Mouse (Mus musculus) G1E (cell line): ENCODE data around the gene Eif2ak3. TPM values are rescaled to one million over a fixed set of nuclear protein-coding genes. Genes with fewer than 3 reads are reported as not detected.

Source experiments
- ATAC-seq: 2 replicates; pipeline ENCODE4 v1.8.0; 2016; ENCODE audit warnings: mild to moderate bottlenecking; ENCODE audit not compliant: insufficient number of reproducible peaks, poor library complexity, low FRiP score, severe bottlenecking; ENCODE audit errors: extremely low read depth
- DNase-seq: peaks from one replicate; pipeline ENCODE4 v3.0.0; 2012; ENCODE audit warnings: low spot score
- H3K27me3 ChIP-seq: 2 replicates; pipeline ENCODE4 v1.6.1; 2012; ENCODE audit warnings: mild to moderate bottlenecking, low read length, inconsistent platforms; ENCODE audit not compliant: insufficient read depth
- H3K36me3 ChIP-seq: replicated peaks from 2 replicates; pipeline ENCODE3; 2012; ENCODE audit warnings: mild to moderate bottlenecking, inconsistent platforms
- H3K4me1 ChIP-seq: 2 replicates; pipeline ENCODE4 v1.6.1; 2012; ENCODE audit warnings: low read depth, low read length, inconsistent platforms, mixed read lengths; ENCODE audit not compliant: insufficient read depth
- H3K4me3 ChIP-seq: 2 replicates; pipeline ENCODE4 v1.5.1; 2012; ENCODE audit warnings: low read depth, mild to moderate bottlenecking, inconsistent platforms, low read length, moderate library complexity, mixed read lengths
- H3K9me3 ChIP-seq: replicated peaks from 2 replicates; pipeline ENCODE4 v1.6.1; 2012; ENCODE audit warnings: inconsistent platforms
- CTCF ChIP-seq: IDR thresholded peaks from 2 replicates; pipeline ENCODE4 v1.5.1; 2012; ENCODE audit warnings: low read depth, low read length, inconsistent platforms, mixed read lengths
- GATA1 ChIP-seq: IDR thresholded peaks from 2 replicates; pipeline ENCODE4 v1.6.1; 2012; ENCODE audit warnings: borderline replicate concordance, low read length, inconsistent platforms, mixed read lengths
- GATA2 ChIP-seq: IDR thresholded peaks from 2 replicates; pipeline ENCODE4 v1.6.1; 2012; ENCODE audit warnings: low read depth, low read length, inconsistent platforms, borderline replicate concordance
- POLR2AphosphoS5 ChIP-seq: IDR thresholded peaks from 2 replicates; pipeline ENCODE4 v1.6.1; 2012; ENCODE audit warnings: low read depth, low read length, inconsistent platforms; ENCODE audit not compliant: insufficient replicate concordance
- TAL1 ChIP-seq: conservative IDR thresholded peaks from 2 replicates; pipeline ENCODE4 v1.6.1; 2012; ENCODE audit warnings: low read depth, low read length, inconsistent platforms, mixed read lengths
- polyA plus RNA-seq: library from polyadenylated mRNA; stranded (reverse); fragments of >175 nt; gene quantifications from 2 replicates; pipeline ENCODE4 v1.2.3, GENCODE M21; 2012
- total RNA-seq, 2 experiments: library from RNA; stranded (forward) in 1 of 2; stranded (reverse) in 1 of 2; fragments of 200-1000 nt in 1 of 2; fragments of >200 nt in 1 of 2; fragmentation: Nextera tagmentation in 1 of 2; gene quantifications; 2 replicates each; pipeline ENCODE4 v1.2.3; 2014 to 2017

The Eif2ak3 gene
- total and polyA plus RNA-seq, 3 experiments, result 1.9 to 15.4 (median 12.0) TPM

GRCm38 (mm10) chr6:70866761-70867160, 22.4 kb downstream of the Eif2ak3 start:
- Histone ChIP-seq H3K4me3 (no peak overlapping the region), H3K27me3 (no peaks in the 10 kb centered on the region), H3K36me3 (peaks cover 37% of the 10 kb centered on the region), H3K4me1 (no peaks in the 10 kb centered on the region), H3K9me3 (no peaks in the 10 kb centered on the region)
- DNase-seq (no peak), ATAC-seq (no peak)
- TF ChIP-seq GATA1 (no peak), TAL1 (no peak), POLR2AphosphoS5 (no peak), GATA2 (no peak), CTCF (no peak)

GRCm38 (mm10) chr6:70867297-70867696, 23.0 kb downstream of the Eif2ak3 start:
- no peak for TF ChIP-seq GATA2
- no peak for TF ChIP-seq TAL1
- no peak for TF ChIP-seq CTCF
- no peak for TF ChIP-seq POLR2AphosphoS5
- TF ChIP-seq GATA1, result no peak
- no peaks in the 10 kb centered on the region for H3K9me3 ChIP-seq
- H3K4me3 ChIP-seq, result no peak overlapping the region
- DNase-seq (no peak), ATAC-seq (no peak)
- H3K36me3 ChIP-seq, result peaks cover 36% of the 10 kb centered on the region
- no peaks in the 10 kb centered on the region for H3K27me3 ChIP-seq
- H3K4me1 ChIP-seq, result no peaks in the 10 kb centered on the region

GRCm38 (mm10) chr6:70871511-70871980, 27.2 kb downstream of the Eif2ak3 start:
- no peak for TF ChIP-seq GATA1
- ATAC-seq (no peak), DNase-seq (no peak)
- Histone ChIP-seq H3K9me3 (no peaks in the 10 kb centered on the region), H3K36me3 (peaks cover 17% of the 10 kb centered on the region), H3K4me3 (no peak overlapping the region), H3K27me3 (no peaks in the 10 kb centered on the region), H3K4me1 (no peaks in the 10 kb centered on the region)

- peaks cover 22% of the 10 kb centered on the region for H3K36me3 ChIP-seq
- no peaks in the 10 kb centered on the region for H3K27me3 ChIP-seq
- H3K4me3 ChIP-seq, result no peak overlapping the region
- TF ChIP-seq POLR2AphosphoS5, result no peak
- no peak for TF ChIP-seq GATA2
- TF ChIP-seq CTCF, result no peak
- TF ChIP-seq TAL1, result no peak
- TF ChIP-seq GATA1, result no peak
- H3K9me3 ChIP-seq, result no peaks in the 10 kb centered on the region
- no peaks in the 10 kb centered on the region for H3K4me1 ChIP-seq
- ATAC-seq (no peak), DNase-seq (no peak)
Observed at GRCm38 (mm10) chr6:70872128-70872527, 27.8 kb downstream of the Eif2ak3 start.

- ATAC-seq (no peak), DNase-seq (no peak)
- peaks cover 26% of the 10 kb centered on the region for H3K36me3 ChIP-seq
- TF ChIP-seq GATA2, result no peak
- TF ChIP-seq POLR2AphosphoS5, result no peak
- TF ChIP-seq GATA1, result no peak
- H3K4me3 ChIP-seq, result no peak overlapping the region
- no peaks in the 10 kb centered on the region for H3K27me3 ChIP-seq
- H3K4me1 ChIP-seq, result no peaks in the 10 kb centered on the region
- H3K9me3 ChIP-seq, result no peaks in the 10 kb centered on the region
Observed at GRCm38 (mm10) chr6:70872570-70872969, 28.3 kb downstream of the Eif2ak3 start.

- no peak for DNase-seq
- H3K9me3 ChIP-seq, result no peaks in the 10 kb centered on the region
- no peaks in the 10 kb centered on the region for H3K27me3 ChIP-seq
- TF ChIP-seq TAL1 (no peak), GATA2 (no peak), CTCF (no peak; the same call in 1 of the 2 replicates), GATA1 (no peak), POLR2AphosphoS5 (no peak)
- H3K4me1 ChIP-seq, result no peaks in the 10 kb centered on the region
- peaks cover 40% of the 10 kb centered on the region for H3K36me3 ChIP-seq
- no peak overlapping the region for H3K4me3 ChIP-seq
- ATAC-seq, result no peak
Observed at GRCm38 (mm10) chr6:70874035-70874775, 29.9 kb downstream of the Eif2ak3 start.

- no peak for TF ChIP-seq GATA2
- H3K9me3 ChIP-seq, result no peaks in the 10 kb centered on the region
- peaks cover 45% of the 10 kb centered on the region for H3K36me3 ChIP-seq
- ATAC-seq (no peak), DNase-seq (no peak)
- no peaks in the 10 kb centered on the region for H3K4me1 ChIP-seq
- no peaks in the 10 kb centered on the region for H3K27me3 ChIP-seq
- H3K4me3 ChIP-seq, result no peak overlapping the region
Observed at GRCm38 (mm10) chr6:70875017-70875416, 30.7 kb downstream of the Eif2ak3 start.
